In genomic region chr2:130211581-130211980, GRCm38 (mm10) we compare ENCODE assay signal across 20 mouse cellular contexts. TPM values are rescaled to one million over a fixed set of nuclear protein-coding genes. Genes with fewer than 3 reads are reported as not detected.
"Had no signal": no experiment of that assay in that cellular context is flagged by ENCODE, and none has a peak within 500 bp of the region (broad histone marks: within the 10 kb centered on the region; RNA-seq: fewer than 3 reads in every experiment).

No protein-coding gene starts in this region.

- H3K36me3 ChIP-seq: limb, embryonic 13.5 days; midbrain, embryonic 13.5 days; stomach, embryonic 15.5 days had no signal

- DNase-seq: kidney, adult 2 months; kidney, postnatal 25 days; left cerebral cortex, postnatal 4 days; lung, adult 18-20 months; thymus, postnatal 36 days had no signal

- H3K4me1 ChIP-seq: limb, embryonic 13.5 days; midbrain, embryonic 13.5 days; stomach, embryonic 15.5 days had no signal

- H3K27me3 ChIP-seq: limb, embryonic 13.5 days; midbrain, embryonic 13.5 days; stomach, embryonic 15.5 days had no signal

- H3K9ac ChIP-seq: limb, embryonic 13.5 days; liver, embryonic 14.5 days; midbrain, embryonic 13.5 days; stomach, embryonic 15.5 days had no signal

- H3K4me2 ChIP-seq: limb, embryonic 13.5 days; midbrain, embryonic 13.5 days; stomach, embryonic 15.5 days had no signal

- H3K27ac ChIP-seq: limb, embryonic 13.5 days; liver, embryonic 14.5 days; midbrain, embryonic 13.5 days; stomach, embryonic 15.5 days had no signal

- H3K9me3 ChIP-seq: limb, embryonic 13.5 days; midbrain, embryonic 13.5 days; stomach, embryonic 15.5 days had no signal

- ATAC-seq: intestine, embryonic 16.5 days; midbrain, embryonic 13.5 days had no signal

- H3K4me3 ChIP-seq: limb, embryonic 13.5 days; midbrain, embryonic 13.5 days; myocyte; stomach, embryonic 15.5 days had no signal

RNA-seq across cellular contexts. Expression of gene Tmc2, which starts 16.6 kb away (rescaled TPM):
- total RNA-seq: layer of hippocampus, postnatal 36 days; left cerebral cortex, postnatal 4 days; liver, adult 2 months; megakaryocyte progenitor cell, adult 5-6 weeks; midbrain, postnatal 0 days; neutrophil, adult 5-6 weeks had no signal
- polyA plus RNA-seq: intestine, embryonic 16.5 days; kidney, adult 2 months; kidney, embryonic 16.5 days; limb, embryonic 13.5 days; liver, adult 2 months; liver, embryonic 14.5 days; lung, embryonic 16.5 days; midbrain, embryonic 13.5 days; midbrain, postnatal 0 days; myocyte; neural tube, embryonic 11.5 days; spleen, adult 2 months had no signal
